Mouse (Mus musculus) ovary, postnatal 14 days (tissue): ENCODE results near the gene Suz12.
"Not testable (repeated sequence)": the region's sequence is repeated elsewhere in the genome, so short reads cannot be mapped to it uniquely, and the experiment has no call there.

ENCODE experiments used
- DNase-seq: peaks from one replicate; pipeline ENCODE4 v3.0.0; 2022; ENCODE audit warnings: low spot score

Gene Suz12

GRCm38 (mm10) chr11:79992592-79993355, at the start of gene Suz12:
TSS of gene Suz12 (plus strand) at chr11:79993106.
- peak; percentile 89 for DNase-seq

GRCm38 (mm10) chr11:79943136-79943535, 49.8 kb upstream of the Suz12 start:
- no peak for DNase-seq

- DNase-seq = no peak
Observed at GRCm38 (mm10) chr11:79943601-79944000, 49.3 kb upstream of the Suz12 start.

- DNase-seq = no peak
Observed at GRCm38 (mm10) chr11:79947265-79947664, 45.6 kb upstream of the Suz12 start.

GRCm38 (mm10) chr11:79961346-79962124, 31.4 kb upstream of the Suz12 start:
- DNase-seq = no peak

GRCm38 (mm10) chr11:79962125-79962876, 30.6 kb upstream of the Suz12 start, which contains the start of gene Utp6:
TSS of gene Utp6 (minus strand) at chr11:79962390.
- peak; percentile 99 for DNase-seq

GRCm38 (mm10) chr11:79962877-79963183, 30.1 kb upstream of the Suz12 start:
- no peak for DNase-seq

- no peak for DNase-seq
Observed at GRCm38 (mm10) chr11:79963212-79963974, 29.5 kb upstream of the Suz12 start.

GRCm38 (mm10) chr11:79965896-79966295, 27.0 kb upstream of the Suz12 start:
- peak; percentile 44 for DNase-seq

GRCm38 (mm10) chr11:79967752-79968151, 25.2 kb upstream of the Suz12 start:
- DNase-seq = no peak

GRCm38 (mm10) chr11:79973133-79973532, 19.8 kb upstream of the Suz12 start:
- DNase-seq = no peak

GRCm38 (mm10) chr11:79973626-79974476, 19.1 kb upstream of the Suz12 start:
- DNase-seq = no peak

GRCm38 (mm10) chr11:79975377-79975776, 17.5 kb upstream of the Suz12 start:
- DNase-seq = no peak

- DNase-seq = no peak
Observed at GRCm38 (mm10) chr11:79976222-79976621, 16.7 kb upstream of the Suz12 start.

- not testable (repeated sequence) for DNase-seq
Observed at GRCm38 (mm10) chr11:79976645-79977044, 16.3 kb upstream of the Suz12 start.

GRCm38 (mm10) chr11:79977061-79977460, 15.8 kb upstream of the Suz12 start:
- DNase-seq = not testable (repeated sequence)

GRCm38 (mm10) chr11:79977747-79978146, 15.2 kb upstream of the Suz12 start:
- DNase-seq = not testable (repeated sequence)

- no peak for DNase-seq
Observed at GRCm38 (mm10) chr11:79986886-79987285, 6.0 kb upstream of the Suz12 start.

GRCm38 (mm10) chr11:79987896-79988295, 5.0 kb upstream of the Suz12 start:
- no peak for DNase-seq

- DNase-seq = no peak
Observed at GRCm38 (mm10) chr11:79990120-79990519, 2.8 kb upstream of the Suz12 start.

GRCm38 (mm10) chr11:79991600-79991999, 1.3 kb upstream of the Suz12 start:
- no peak for DNase-seq
